Mouse (Mus musculus) CH12.LX (cell line): Measurements from ENCODE around the gene Dpf1. TPM values are rescaled to one million over a fixed set of nuclear protein-coding genes. Genes with fewer than 3 reads are reported as not detected.

Experiments used
- DNase-seq: peaks from one replicate; pipeline ENCODE4 v3.0.0-alpha.2; 2013; ENCODE audit errors: extremely low read depth
- H3K27ac ChIP-seq: 2 replicates; pipeline ENCODE4 v1.5.1; 2012; ENCODE audit warnings: low read depth, mild to moderate bottlenecking, control low read depth, moderate library complexity; ENCODE audit not compliant: insufficient read depth
- H3K27me3 ChIP-seq: replicated peaks from 2 replicates; pipeline ENCODE3; 2012; ENCODE audit warnings: inconsistent platforms
- H3K36me3 ChIP-seq, 2 experiments: replicated peaks in 1 of 2; 2 replicates each; pipeline versions ENCODE3 to v1.6.1; 2012; ENCODE audit warnings: inconsistent platforms in 1 of 2, low read length in 1 of 2, mild to moderate bottlenecking in 1 of 2, mixed read lengths in 1 of 2, moderate library complexity in 1 of 2; ENCODE audit not compliant: control insufficient read depth in 1 of 2, insufficient read depth in 1 of 2
- H3K4me1 ChIP-seq, 2 experiments: 2 replicates each; pipeline ENCODE4 v1.6.1; 2012; ENCODE audit warnings: inconsistent platforms in 1 of 2, moderate library complexity in 1 of 2; ENCODE audit not compliant: insufficient read depth in 2 of 2, control insufficient read depth in 1 of 2
- H3K4me2 ChIP-seq: 2 replicates; pipeline ENCODE4 v1.6.1; 2012; ENCODE audit warnings: low read depth, mild to moderate bottlenecking, control low read depth; ENCODE audit not compliant: poor library complexity, insufficient read depth, severe bottlenecking
- H3K4me3 ChIP-seq, 3 experiments: fragments of 150-350 bp in 1 of 3; sonication (generic) in 1 of 3; replicated peaks in 1 of 3; 2 replicates each; pipeline versions ENCODE3 to v1.5.1; 2011 to 2012; ENCODE audit warnings: low read depth in 2 of 3, low read length in 2 of 3, mild to moderate bottlenecking in 2 of 3, moderate library complexity in 2 of 3, control low read depth in 1 of 3, improper control_type of control experiment in 1 of 3, inconsistent platforms in 1 of 3, mixed read lengths in 1 of 3; ENCODE audit not compliant: poor library complexity in 1 of 3
- H3K79me2 ChIP-seq: replicated peaks from 2 replicates; pipeline ENCODE4 v1.6.1; 2012; ENCODE audit warnings: mild to moderate bottlenecking, moderate library complexity; ENCODE audit not compliant: control insufficient read depth, poor library complexity, insufficient read depth, severe bottlenecking; ENCODE audit errors: extremely low read depth
- H3K9ac ChIP-seq: 2 replicates; pipeline ENCODE4 v1.6.1; 2012; ENCODE audit warnings: low read depth, mild to moderate bottlenecking, control low read depth, moderate library complexity; ENCODE audit not compliant: insufficient read depth
- H3K9me3 ChIP-seq: replicated peaks from 2 replicates; pipeline ENCODE3; 2012; ENCODE audit warnings: low read length, inconsistent platforms, mixed read lengths
- CHD2 ChIP-seq: IDR thresholded peaks from 2 replicates; pipeline ENCODE4 v1.6.1; 2011; ENCODE audit warnings: low read length, improper control_type of control experiment
- CTCF ChIP-seq, 2 experiments: IDR thresholded peaks in 1 of 2; conservative IDR thresholded peaks in 1 of 2; 2 replicates each; pipeline ENCODE4 v1.5.1; 2011 to 2012; ENCODE audit warnings: low read depth in 2 of 2, low read length in 2 of 2, improper control_type of control experiment in 1 of 2, inconsistent platforms in 1 of 2, mild to moderate bottlenecking in 1 of 2, moderate library complexity in 1 of 2
- HCFC1 ChIP-seq: IDR thresholded peaks from 2 replicates; pipeline ENCODE4 v1.6.1; 2012; ENCODE audit warnings: low read depth, mild to moderate bottlenecking, inconsistent platforms, low read length, improper control_type of control experiment
- IRF4 ChIP-seq: IDR thresholded peaks from 2 replicates; pipeline ENCODE4 v1.6.1; 2014; ENCODE audit warnings: low read depth, mild to moderate bottlenecking, inconsistent platforms, low read length, improper control_type of control experiment
- JUN ChIP-seq: IDR thresholded peaks from 2 replicates; pipeline ENCODE4 v1.6.1; 2011; ENCODE audit warnings: low read depth, mild to moderate bottlenecking, low read length, improper control_type of control experiment, moderate library complexity; ENCODE audit not compliant: insufficient read depth
- KAT2A ChIP-seq: IDR thresholded peaks from 2 replicates; pipeline ENCODE4 v1.6.1; 2012; ENCODE audit warnings: low read length, improper control_type of control experiment, inconsistent platforms; ENCODE audit not compliant: insufficient replicate concordance
- MAFK ChIP-seq: IDR thresholded peaks from 2 replicates; pipeline ENCODE4 v1.6.1; 2011; ENCODE audit warnings: low read length, improper control_type of control experiment; ENCODE audit not compliant: insufficient replicate concordance
- MXI1 ChIP-seq: IDR thresholded peaks from 2 replicates; pipeline ENCODE4 v1.6.1; 2011; ENCODE audit warnings: mild to moderate bottlenecking, low read depth, low read length, improper control_type of control experiment
- NELFE ChIP-seq: IDR thresholded peaks from 2 replicates; pipeline ENCODE4 v1.6.1; 2011; ENCODE audit warnings: low read depth, low read length, improper control_type of control experiment
- PAX5 ChIP-seq: IDR thresholded peaks from 2 replicates; pipeline ENCODE4 v1.6.1; 2012; ENCODE audit warnings: low read length, inconsistent platforms, mixed read lengths
- SMC3 ChIP-seq: IDR thresholded peaks from 2 replicates; pipeline ENCODE4 v1.6.1; 2011; ENCODE audit warnings: low read depth, low read length, improper control_type of control experiment
- TCF12 ChIP-seq: IDR thresholded peaks from 2 replicates; pipeline ENCODE4 v1.6.1; 2014; ENCODE audit warnings: low read depth, mild to moderate bottlenecking, inconsistent platforms, low read length, improper control_type of control experiment
- ZMIZ1 ChIP-seq: IDR thresholded peaks from 2 replicates; pipeline ENCODE4 v1.6.1; 2012; ENCODE audit warnings: low read depth, mild to moderate bottlenecking, inconsistent platforms, low read length, improper control_type of control experiment
- dilution Hi-C: fragments of 300-500 bp; cut with MboI; formaldehyde crosslinking; loops from 2 replicates; pipeline ENCODE4 v1.14.3; 2020; ENCODE audit warnings: low sequenced_read_pairs; ENCODE audit not compliant: extremely low pct_unique_long_range_greater_than_20kb, extremely low pct_ligation_motif_present
- in situ Hi-C: fragments of 300-500 bp; cut with MboI; formaldehyde crosslinking; loops from 3 replicates; pipeline ENCODE4 v1.14.3; 2019; ENCODE audit warnings: low sequenced_read_pairs, low pct_ligation_motif_present, low pct_unique_long_range_greater_than_20kb, mixed read lengths
- polyA plus RNA-seq: library from polyadenylated mRNA; unstranded; fragments of >175 nt; gene quantifications from 2 replicates; pipeline ENCODE4 v1.2.1, GENCODE M21; 2012; ENCODE audit warnings: low read depth; ENCODE audit not compliant: insufficient read length
- total RNA-seq, 2 experiments: library from RNA; depleted of rRNA; stranded (reverse); fragments of 300-350 nt in 1 of 2; fragments of >200 nt in 1 of 2; gene quantifications; 2 replicates each; pipeline ENCODE4 v1.2.3; 2012 to 2014

The Dpf1 gene
- total and polyA plus RNA-seq, 3 experiments, result 0.38 to 3.0 (median 0.97) TPM

DNA sequence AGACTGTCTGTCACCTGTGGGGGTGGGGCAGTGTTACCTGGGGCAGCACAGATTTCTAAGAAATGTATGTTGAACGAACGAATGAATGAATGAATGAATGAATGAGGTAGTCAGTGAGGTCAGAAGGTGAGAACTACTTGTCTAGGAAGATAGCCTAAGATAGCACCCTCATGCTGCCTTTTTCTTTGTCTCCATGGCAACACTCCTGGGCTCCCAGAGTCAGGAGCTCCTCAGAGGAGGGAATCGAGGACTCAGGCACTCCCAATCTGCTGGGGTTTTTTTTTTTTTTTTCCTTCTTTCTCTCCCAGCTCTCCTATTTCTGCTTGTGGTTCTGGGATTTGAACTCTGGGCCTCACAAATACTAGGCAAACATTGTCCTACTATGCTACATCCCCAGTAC, 42.5 kb downstream of the Dpf1 start:
- H3K36me3 ChIP-seq, result peaks cover 4 to 45% of the 10 kb centered on the region in 2 experiments
- H3K9ac ChIP-seq, result no peak overlapping the region

DNA sequence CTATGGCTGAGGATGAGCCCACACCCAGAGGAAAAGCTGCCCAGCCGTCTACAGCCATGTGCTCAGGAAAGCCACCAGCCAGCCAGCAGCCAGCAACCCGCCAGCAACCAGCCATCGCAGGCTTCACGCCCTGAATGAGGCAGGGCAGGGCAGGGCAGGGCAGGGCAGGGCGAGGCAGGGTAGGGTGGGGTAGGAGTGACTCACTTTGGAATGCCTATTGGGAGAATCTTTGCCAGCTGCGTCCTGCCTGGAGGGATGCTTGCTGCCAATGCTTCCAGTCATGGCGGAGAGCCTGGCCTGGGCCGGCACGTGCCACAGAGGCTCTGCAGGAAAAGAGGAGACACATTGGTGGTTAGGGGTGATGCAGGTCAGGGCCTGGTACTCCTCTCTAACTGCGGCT, 46.7 kb downstream of the Dpf1 start:
- in situ Hi-C loops, result no loop called here
- no peaks in the 10 kb centered on the region for H3K27me3 ChIP-seq
- peaks cover 4 to 60% of the 10 kb centered on the region in 2 experiments for H3K36me3 ChIP-seq
- H3K4me1 ChIP-seq, result peaks cover 0 to 6% of the 10 kb centered on the region in 2 experiments; a peak in 1 of 4 replicates
- no peak for DNase-seq
- H3K9ac ChIP-seq, result no peak overlapping the region
- no peak overlapping the region for H3K4me3 ChIP-seq
- H3K4me2 ChIP-seq, result no peak overlapping the region
- no peak for TF ChIP-seq CHD2
- no peak for TF ChIP-seq HCFC1
- no peak for TF ChIP-seq MXI1
- no peaks in the 10 kb centered on the region for H3K9me3 ChIP-seq
- H3K79me2 ChIP-seq, result no peaks in the 10 kb centered on the region
- H3K27ac ChIP-seq, result no peak overlapping the region
- dilution Hi-C loops, result no loop called here

More for the DNA sequence above, 42.5 kb downstream of the Dpf1 start:
- no peak for DNase-seq
- Histone ChIP-seq H3K4me1 (peaks cover 0 to 7% of the 10 kb centered on the region in 2 experiments; a peak in 1 of 4 replicates), H3K4me2 (no peak overlapping the region), H3K27me3 (no peaks in the 10 kb centered on the region), H3K9me3 (no peaks in the 10 kb centered on the region), H3K4me3 (no peak overlapping the region), H3K27ac (no peak overlapping the region), H3K79me2 (no peaks in the 10 kb centered on the region)
- dilution Hi-C loops, result no loop called here
- in situ Hi-C loops, result no loop called here
- TF ChIP-seq MAFK, result no peak
- no peak for TF ChIP-seq PAX5
- no peak for TF ChIP-seq ZMIZ1
- no peak for TF ChIP-seq JUN

DNA sequence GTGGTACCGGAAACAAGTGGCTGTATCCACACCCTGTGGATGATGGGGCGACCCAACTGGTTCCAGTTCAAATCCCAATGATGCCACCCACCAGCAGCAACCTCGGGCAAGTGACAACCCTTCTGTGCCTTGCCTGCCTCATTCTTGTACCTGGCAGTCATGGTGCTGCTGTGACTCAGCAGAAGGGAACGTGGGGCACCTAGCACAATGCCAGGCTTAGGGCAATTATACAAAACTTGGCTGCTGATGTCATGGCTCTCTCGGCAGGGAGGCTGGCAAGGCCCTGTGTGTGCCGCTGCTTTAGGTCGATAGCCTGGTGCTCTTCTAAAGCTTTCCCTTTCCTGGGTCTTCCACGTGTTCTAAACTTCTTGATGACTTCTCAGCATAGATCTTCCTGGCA, 48.5 kb downstream of the Dpf1 start:
- no peaks in the 10 kb centered on the region for H3K9me3 ChIP-seq
- dilution Hi-C loops, result no loop called here
- peaks cover 4 to 62% of the 10 kb centered on the region in 2 experiments for H3K36me3 ChIP-seq
- no peaks in the 10 kb centered on the region for H3K27me3 ChIP-seq
- DNase-seq, result no peak
- H3K27ac ChIP-seq, result no peak overlapping the region
- TF ChIP-seq CTCF (conservative IDR thresholded peaks at IDR 0.05 in 1 of 2, IDR thresholded peaks at IDR 0.05 in 1 of 2; ENCODE audit: low read depth in 2 of 2, low read length in 2 of 2), result no peak
- no peak for TF ChIP-seq SMC3
- no peak for TF ChIP-seq ZMIZ1
- TF ChIP-seq TCF12, result no peak
- no peak for TF ChIP-seq IRF4
- no peak for TF ChIP-seq KAT2A
- TF ChIP-seq NELFE, result no peak
- H3K9ac ChIP-seq, result no peak overlapping the region
- no peaks in the 10 kb centered on the region for H3K4me1 ChIP-seq
- no peak overlapping the region for H3K4me3 ChIP-seq
- H3K4me2 ChIP-seq, result no peak overlapping the region
- in situ Hi-C loops, result no loop called here
- H3K79me2 ChIP-seq, result no peaks in the 10 kb centered on the region
